Mouse (Mus musculus): ENCODE measurements at regions not wholly inside any gene's neighbourhood (a gene's known extent, or its start where the extent isn't known, plus 50 kb on each side); places are given as distances from the start of the nearest gene placed in this dataset.
A peak's percentile ranks its signal among the peaks of the same experiment; 100 is the strongest.

DNA sequence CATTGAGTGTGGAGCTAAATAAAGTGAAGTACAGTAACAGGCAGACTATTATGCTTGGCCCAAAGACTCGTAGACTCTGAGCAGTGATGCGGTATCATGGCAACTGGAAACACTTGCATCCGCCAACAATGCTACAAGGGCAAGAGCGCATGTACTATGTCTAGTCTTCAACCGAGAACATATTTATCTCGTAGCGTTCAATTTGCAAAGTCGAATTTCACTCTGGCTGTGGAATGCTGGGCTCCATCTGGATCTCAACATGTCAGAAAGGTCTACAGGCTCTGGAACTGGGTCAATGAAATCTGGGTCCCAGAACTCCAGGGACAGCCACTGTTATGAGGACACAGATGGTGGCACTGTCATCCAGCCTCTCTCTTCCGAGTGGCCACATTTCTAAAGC is 359.7 kb downstream of the Plk2 start:
- TF ChIP-seq TCF3 (IDR thresholded peaks at IDR 0.05; ENCODE audit: insufficient read length, low read depth): no peak
- TF ChIP-seq REST (IDR thresholded peaks at IDR 0.05; ENCODE audit: insufficient read depth, insufficient read length): no peak
- no peak for TF ChIP-seq USF1 (IDR thresholded peaks at IDR 0.05; ENCODE audit: low read depth)
- no peak for TF ChIP-seq MAX (IDR thresholded peaks at IDR 0.05; ENCODE audit: low read depth)
- TF ChIP-seq POLR2AphosphoS2 (IDR thresholded peaks at IDR 0.05; ENCODE audit: insufficient read length, low read depth): no peak
- no peak for TF ChIP-seq TCF12 (IDR thresholded peaks at IDR 0.05; ENCODE audit: insufficient read depth, poor library complexity, severe bottlenecking)
- TF ChIP-seq SRF (IDR thresholded peaks at IDR 0.05; ENCODE audit: control insufficient read depth, insufficient read length, low read depth): no peak
- TF ChIP-seq POLR2A (IDR thresholded peaks at IDR 0.05; ENCODE audit: insufficient read length, low read depth): no peak
- no peak for TF ChIP-seq MYOD1 (IDR thresholded peaks at IDR 0.05; ENCODE audit: control insufficient read depth in 1 of 3, insufficient read length in 2 of 3, low read depth in 2 of 3)
- TF ChIP-seq MYOG (IDR thresholded peaks at IDR 0.05; ENCODE audit: control insufficient read depth in 1 of 3, insufficient read depth in 1 of 3, insufficient read length in 2 of 3, low read depth in 2 of 3): no peak
- no peak for TF ChIP-seq CEBPB (IDR thresholded peaks at IDR 0.05; ENCODE audit: insufficient read depth, poor library complexity, severe bottlenecking)
- no peak for TF ChIP-seq E2F4 (IDR thresholded peaks at IDR 0.05; ENCODE audit: insufficient read depth)
- Histone ChIP-seq H3K4me3 (no peak overlapping the region), H3ac (ENCODE audit: control insufficient read depth, insufficient read length) (no peak overlapping the region), H3K27me3 (ENCODE audit: control insufficient read depth, insufficient read depth, insufficient read length) (no peaks in the 10 kb centered on the region), H3K79me2 (ENCODE audit: control insufficient read depth, insufficient read depth) (no peaks in the 10 kb centered on the region), H3K36me3 (ENCODE audit: control insufficient read depth, insufficient read depth) (no peaks in the 10 kb centered on the region), H3K4me2 (ENCODE audit: low read depth) (no peak overlapping the region)

DNA sequence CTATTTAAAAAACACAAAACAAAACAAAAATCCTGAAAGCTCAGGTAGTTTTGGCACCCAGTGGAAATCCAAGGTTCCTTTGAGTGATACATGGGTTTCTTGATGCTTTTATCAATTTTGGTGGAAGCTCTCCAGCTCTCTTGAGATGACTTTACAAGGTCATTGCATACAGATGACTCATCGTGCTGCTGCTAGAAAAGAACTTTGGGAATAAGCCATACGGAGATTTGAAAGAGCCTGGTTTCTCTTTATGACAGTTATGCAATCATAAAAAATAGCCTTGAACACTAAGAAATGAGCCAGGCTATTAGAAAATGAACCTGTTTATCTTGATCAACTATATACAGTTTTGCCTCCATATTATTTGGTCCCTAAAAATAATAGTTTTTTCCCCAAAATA is 362.0 kb downstream of the Plk2 start:
- H3ac ChIP-seq (ENCODE audit: control insufficient read depth, insufficient read length): no peak overlapping the region
- no peak overlapping the region for H3K4me2 ChIP-seq (ENCODE audit: low read depth)
- no peaks in the 10 kb centered on the region for H3K27me3 ChIP-seq (ENCODE audit: control insufficient read depth, insufficient read depth, insufficient read length)
- H3K36me3 ChIP-seq (ENCODE audit: control insufficient read depth, insufficient read depth): no peaks in the 10 kb centered on the region
- H3K4me3 ChIP-seq: no peak overlapping the region
- H3K79me2 ChIP-seq (ENCODE audit: control insufficient read depth, insufficient read depth): no peaks in the 10 kb centered on the region
- TF ChIP-seq CEBPB (IDR thresholded peaks at IDR 0.05; ENCODE audit: insufficient read depth, poor library complexity, severe bottlenecking) (peak; percentile 79), E2F4 (IDR thresholded peaks at IDR 0.05; ENCODE audit: insufficient read depth) (no peak)

GRCm38 (mm10) chr13:110769210-110769609 is 374.4 kb downstream of the Plk2 start:
- Histone ChIP-seq H3K36me3 (ENCODE audit: control insufficient read depth, insufficient read depth) (no peaks in the 10 kb centered on the region), H3ac (ENCODE audit: control insufficient read depth, insufficient read length) (no peak overlapping the region), H3K4me3 (no peak overlapping the region), H3K79me2 (ENCODE audit: control insufficient read depth, insufficient read depth) (no peaks in the 10 kb centered on the region), H3K27me3 (ENCODE audit: control insufficient read depth, insufficient read depth, insufficient read length) (no peaks in the 10 kb centered on the region), H3K4me2 (ENCODE audit: low read depth) (no peak overlapping the region)
- TF ChIP-seq POLR2AphosphoS2 (IDR thresholded peaks at IDR 0.05; ENCODE audit: insufficient read length, low read depth): no peak
- TF ChIP-seq MYOG (IDR thresholded peaks at IDR 0.05; ENCODE audit: control insufficient read depth in 1 of 3, insufficient read depth in 1 of 3, insufficient read length in 2 of 3, low read depth in 2 of 3): no peak
- TF ChIP-seq POLR2A (IDR thresholded peaks at IDR 0.05; ENCODE audit: insufficient read length, low read depth): no peak
- no peak for TF ChIP-seq TCF3 (IDR thresholded peaks at IDR 0.05; ENCODE audit: insufficient read length, low read depth)
- TF ChIP-seq MYOD1 (IDR thresholded peaks at IDR 0.05; ENCODE audit: control insufficient read depth in 1 of 3, insufficient read length in 2 of 3, low read depth in 2 of 3): no peak
- no peak for TF ChIP-seq MAX (IDR thresholded peaks at IDR 0.05; ENCODE audit: low read depth)
- no peak for TF ChIP-seq CEBPB (IDR thresholded peaks at IDR 0.05; ENCODE audit: insufficient read depth, poor library complexity, severe bottlenecking)
- TF ChIP-seq SRF (IDR thresholded peaks at IDR 0.05; ENCODE audit: control insufficient read depth, insufficient read length, low read depth): no peak
- TF ChIP-seq USF1 (IDR thresholded peaks at IDR 0.05; ENCODE audit: low read depth): no peak
- no peak for TF ChIP-seq E2F4 (IDR thresholded peaks at IDR 0.05; ENCODE audit: insufficient read depth)
- no peak for TF ChIP-seq REST (IDR thresholded peaks at IDR 0.05; ENCODE audit: insufficient read depth, insufficient read length)
- TF ChIP-seq TCF12 (IDR thresholded peaks at IDR 0.05; ENCODE audit: insufficient read depth, poor library complexity, severe bottlenecking): no peak

DNA sequence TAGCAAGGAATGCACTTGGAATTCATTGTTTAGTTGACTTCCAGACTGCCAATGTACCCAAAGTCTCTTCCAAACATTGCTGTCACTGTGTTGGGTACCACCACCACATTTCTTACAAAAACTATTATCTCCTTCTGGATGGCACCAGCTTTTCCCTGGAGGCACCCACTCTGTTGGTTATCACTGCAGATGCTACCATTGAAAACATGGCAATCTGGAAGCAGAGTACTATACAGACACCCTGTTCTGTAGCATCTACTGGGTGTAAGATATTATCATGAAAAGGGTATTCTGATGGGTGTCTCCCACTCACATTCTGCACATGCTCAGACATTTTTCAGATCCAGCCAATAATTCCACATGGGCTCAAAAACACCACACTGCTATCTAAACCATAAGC is 380.4 kb downstream of the Plk2 start:
- H3K4me2 ChIP-seq (ENCODE audit: low read depth): no peak overlapping the region
- no peaks in the 10 kb centered on the region for H3K36me3 ChIP-seq (ENCODE audit: control insufficient read depth, insufficient read depth)
- H3K4me3 ChIP-seq: no peak overlapping the region
- no peak overlapping the region for H3ac ChIP-seq (ENCODE audit: control insufficient read depth, insufficient read length)
- TF ChIP-seq TCF12 (IDR thresholded peaks at IDR 0.05; ENCODE audit: insufficient read depth, poor library complexity, severe bottlenecking) (no peak), TCF3 (IDR thresholded peaks at IDR 0.05; ENCODE audit: insufficient read length, low read depth) (no peak), REST (IDR thresholded peaks at IDR 0.05; ENCODE audit: insufficient read depth, insufficient read length) (no peak), MAX (IDR thresholded peaks at IDR 0.05; ENCODE audit: low read depth) (no peak), USF1 (IDR thresholded peaks at IDR 0.05; ENCODE audit: low read depth) (no peak), CEBPB (IDR thresholded peaks at IDR 0.05; ENCODE audit: insufficient read depth, poor library complexity, severe bottlenecking) (no peak), MYOD1 (IDR thresholded peaks at IDR 0.05; ENCODE audit: control insufficient read depth in 1 of 3, insufficient read length in 2 of 3, low read depth in 2 of 3) (no peak), POLR2AphosphoS2 (IDR thresholded peaks at IDR 0.05; ENCODE audit: insufficient read length, low read depth) (no peak)
- no peaks in the 10 kb centered on the region for H3K79me2 ChIP-seq (ENCODE audit: control insufficient read depth, insufficient read depth)
- H3K27me3 ChIP-seq (ENCODE audit: control insufficient read depth, insufficient read depth, insufficient read length): no peaks in the 10 kb centered on the region

DNA sequence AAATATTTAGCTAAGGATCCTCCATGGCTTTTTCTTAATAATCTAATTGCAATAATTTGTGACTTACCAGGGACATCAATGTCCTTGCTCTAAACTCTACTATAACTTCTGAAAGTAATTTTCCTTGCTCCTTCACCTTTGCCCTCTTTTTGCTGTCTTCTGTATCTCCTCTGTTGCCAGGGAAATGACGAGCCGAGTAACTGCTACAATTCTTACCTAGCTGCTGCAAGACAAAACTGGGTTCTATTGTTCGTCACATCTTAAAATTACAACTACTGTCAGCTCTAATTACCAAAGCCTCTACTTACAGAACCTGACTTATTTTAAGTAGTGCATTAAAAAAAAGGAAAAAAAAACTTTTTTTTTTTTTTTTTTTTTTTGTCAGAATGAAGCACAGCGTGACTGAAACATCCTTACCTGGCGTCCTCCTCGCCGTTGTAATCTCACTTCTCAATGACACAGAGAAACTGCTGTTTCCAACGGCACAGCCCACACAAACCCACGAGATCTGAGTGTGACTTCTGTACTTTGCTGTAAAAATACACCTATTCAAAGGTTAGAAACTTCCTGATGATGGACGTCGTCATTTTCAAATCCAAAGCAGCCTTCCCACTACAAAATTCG is 389.4 kb downstream of the Plk2 start:
- no peak overlapping the region for H3ac ChIP-seq (ENCODE audit: control insufficient read depth, insufficient read length)
- no peaks in the 10 kb centered on the region for H3K36me3 ChIP-seq (ENCODE audit: control insufficient read depth, insufficient read depth)
- H3K27me3 ChIP-seq (ENCODE audit: control insufficient read depth, insufficient read depth, insufficient read length): no peaks in the 10 kb centered on the region
- H3K4me3 ChIP-seq: no peak overlapping the region
- TF ChIP-seq E2F4 (IDR thresholded peaks at IDR 0.05; ENCODE audit: insufficient read depth) (no peak), CEBPB (IDR thresholded peaks at IDR 0.05; ENCODE audit: insufficient read depth, poor library complexity, severe bottlenecking) (no peak), SRF (IDR thresholded peaks at IDR 0.05; ENCODE audit: control insufficient read depth, insufficient read length, low read depth) (no peak), USF1 (IDR thresholded peaks at IDR 0.05; ENCODE audit: low read depth) (no peak), TCF12 (IDR thresholded peaks at IDR 0.05; ENCODE audit: insufficient read depth, poor library complexity, severe bottlenecking) (no peak), MYOG (IDR thresholded peaks at IDR 0.05; ENCODE audit: control insufficient read depth in 1 of 3, insufficient read depth in 1 of 3, insufficient read length in 2 of 3, low read depth in 2 of 3) (no peak), TCF3 (IDR thresholded peaks at IDR 0.05; ENCODE audit: insufficient read length, low read depth) (no peak), MYOD1 (IDR thresholded peaks at IDR 0.05; ENCODE audit: control insufficient read depth in 1 of 3, insufficient read length in 2 of 3, low read depth in 2 of 3) (no peak), POLR2AphosphoS2 (IDR thresholded peaks at IDR 0.05; ENCODE audit: insufficient read length, low read depth) (no peak), POLR2A (IDR thresholded peaks at IDR 0.05; ENCODE audit: insufficient read length, low read depth) (no peak), MAX (IDR thresholded peaks at IDR 0.05; ENCODE audit: low read depth) (no peak), REST (IDR thresholded peaks at IDR 0.05; ENCODE audit: insufficient read depth, insufficient read length) (no peak)
- no peak overlapping the region for H3K4me2 ChIP-seq (ENCODE audit: low read depth)
- H3K79me2 ChIP-seq (ENCODE audit: control insufficient read depth, insufficient read depth): no peaks in the 10 kb centered on the region

Data from myocyte (in vitro differentiated cells).